Mouse (Mus musculus) E14TG2a.4 (cell line): ENCODE measurements around the gene Pou6f2.

Source experiments
- CTCF ChIP-seq: conservative IDR thresholded peaks from 2 replicates; pipeline ENCODE4 v1.5.1; 2014; ENCODE audit warnings: low read length
- NANOG ChIP-seq: IDR thresholded peaks from 2 replicates; pipeline ENCODE4 v1.6.1; 2014; ENCODE audit warnings: borderline replicate concordance, low read length, mixed read lengths
- POU5F1 ChIP-seq: IDR thresholded peaks from 2 replicates; pipeline ENCODE4 v1.6.1; 2014; ENCODE audit warnings: low read length, borderline replicate concordance

GRCm38 (mm10) chr13:18153949-18154582, 243.4 kb downstream of the Pou6f2 start:
- no peak for TF ChIP-seq CTCF
- TF ChIP-seq POU5F1: no peak
- no peak for TF ChIP-seq NANOG
